Mouse (Mus musculus): Measurements from ENCODE around the gene Sarnp.
A peak's percentile ranks its signal among the peaks of the same experiment; 100 is the strongest.

Sarnp gene

DNA sequence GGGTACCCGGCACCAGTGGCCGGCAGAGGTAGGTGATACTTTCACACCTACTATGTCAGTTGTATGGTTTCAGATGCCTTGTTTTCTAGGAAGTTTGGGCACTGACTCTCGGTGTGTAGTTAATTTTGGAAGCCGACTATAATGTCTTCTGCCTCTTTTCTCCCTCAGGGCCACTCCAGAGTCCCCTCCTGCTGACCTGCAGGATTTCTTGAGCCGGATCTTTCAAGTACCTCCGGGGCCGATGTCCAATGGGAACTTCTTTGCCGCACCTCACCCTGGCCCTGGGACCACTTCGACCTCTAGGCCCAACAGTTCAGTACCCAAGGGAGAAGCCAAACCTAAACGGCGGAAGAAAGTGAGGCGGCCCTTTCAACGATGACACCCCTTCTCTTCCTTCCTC is at the start of gene Sarnp:
Sarnp (plus strand) TSS at position 301 of the 400 bp plus-strand sequence.
- Histone ChIP-seq H3K27me3 (ENCODE audit: control insufficient read depth, insufficient read depth, low read length, poor library complexity, severe bottlenecking) (no peaks in the 10 kb centered on the region), H3K36me3 (ENCODE audit: control insufficient read depth, insufficient read depth, low read length, poor library complexity, severe bottlenecking) (peaks cover 10% of the 10 kb centered on the region)
- no peak for DNase-seq (ENCODE audit: low read depth, low spot score)

GRCm38 (mm10) chr10:128772895-128773294 is 44.2 kb upstream of the Sarnp start:
- DNase-seq (ENCODE audit: low read depth, low spot score), result peak; percentile 47
- no peaks in the 10 kb centered on the region for H3K27me3 ChIP-seq (ENCODE audit: control insufficient read depth, insufficient read depth, low read length, poor library complexity, severe bottlenecking)
- H3K36me3 ChIP-seq (ENCODE audit: control insufficient read depth, insufficient read depth, low read length, poor library complexity, severe bottlenecking), result no peaks in the 10 kb centered on the region

DNA sequence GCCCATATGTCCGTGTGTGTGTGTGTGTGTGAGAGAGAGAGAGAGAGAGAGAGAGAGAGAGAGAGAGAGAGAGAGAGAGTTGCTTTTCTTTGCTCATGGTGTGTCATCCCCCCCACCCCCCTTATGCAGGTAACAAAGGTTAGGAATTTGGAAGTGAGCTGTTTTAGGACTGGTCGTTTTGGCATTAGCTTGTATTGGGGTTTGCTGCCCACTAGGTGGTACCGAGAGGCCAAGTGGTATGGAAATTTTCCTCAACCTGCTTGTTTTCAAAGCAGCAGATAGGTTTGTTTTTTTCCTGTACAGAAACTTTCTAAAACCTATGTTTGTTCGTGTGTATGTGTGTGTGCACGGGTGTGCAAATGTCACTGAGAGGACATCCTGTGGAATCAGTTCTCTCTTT is 43.4 kb upstream of the Sarnp start:
- no peaks in the 10 kb centered on the region for H3K36me3 ChIP-seq (ENCODE audit: control insufficient read depth, insufficient read depth, low read length, poor library complexity, severe bottlenecking)
- H3K27me3 ChIP-seq (ENCODE audit: control insufficient read depth, insufficient read depth, low read length, poor library complexity, severe bottlenecking), result no peaks in the 10 kb centered on the region
- peak; percentile 45 for DNase-seq (ENCODE audit: low read depth, low spot score)

- Histone ChIP-seq H3K36me3 (ENCODE audit: control insufficient read depth, insufficient read depth, low read length, poor library complexity, severe bottlenecking) (no peaks in the 10 kb centered on the region), H3K27me3 (ENCODE audit: control insufficient read depth, insufficient read depth, low read length, poor library complexity, severe bottlenecking) (no peaks in the 10 kb centered on the region)
- DNase-seq (ENCODE audit: low read depth, low spot score), result no peak
Observed at GRCm38 (mm10) chr10:128778441-128778840, 38.7 kb upstream of the Sarnp start.

GRCm38 (mm10) chr10:128779011-128779795 is 37.9 kb upstream of the Sarnp start:
- Histone ChIP-seq H3K27me3 (ENCODE audit: control insufficient read depth, insufficient read depth, low read length, poor library complexity, severe bottlenecking) (no peaks in the 10 kb centered on the region), H3K36me3 (ENCODE audit: control insufficient read depth, insufficient read depth, low read length, poor library complexity, severe bottlenecking) (no peaks in the 10 kb centered on the region)
- DNase-seq (ENCODE audit: low read depth, low spot score), result peak; percentile 33

- Histone ChIP-seq H3K27me3 (ENCODE audit: control insufficient read depth, insufficient read depth, low read length, poor library complexity, severe bottlenecking) (no peaks in the 10 kb centered on the region), H3K36me3 (ENCODE audit: control insufficient read depth, insufficient read depth, low read length, poor library complexity, severe bottlenecking) (no peaks in the 10 kb centered on the region)
- DNase-seq (ENCODE audit: low read depth, low spot score), result no peak
Observed at GRCm38 (mm10) chr10:128780200-128780599, 36.9 kb upstream of the Sarnp start.

DNA sequence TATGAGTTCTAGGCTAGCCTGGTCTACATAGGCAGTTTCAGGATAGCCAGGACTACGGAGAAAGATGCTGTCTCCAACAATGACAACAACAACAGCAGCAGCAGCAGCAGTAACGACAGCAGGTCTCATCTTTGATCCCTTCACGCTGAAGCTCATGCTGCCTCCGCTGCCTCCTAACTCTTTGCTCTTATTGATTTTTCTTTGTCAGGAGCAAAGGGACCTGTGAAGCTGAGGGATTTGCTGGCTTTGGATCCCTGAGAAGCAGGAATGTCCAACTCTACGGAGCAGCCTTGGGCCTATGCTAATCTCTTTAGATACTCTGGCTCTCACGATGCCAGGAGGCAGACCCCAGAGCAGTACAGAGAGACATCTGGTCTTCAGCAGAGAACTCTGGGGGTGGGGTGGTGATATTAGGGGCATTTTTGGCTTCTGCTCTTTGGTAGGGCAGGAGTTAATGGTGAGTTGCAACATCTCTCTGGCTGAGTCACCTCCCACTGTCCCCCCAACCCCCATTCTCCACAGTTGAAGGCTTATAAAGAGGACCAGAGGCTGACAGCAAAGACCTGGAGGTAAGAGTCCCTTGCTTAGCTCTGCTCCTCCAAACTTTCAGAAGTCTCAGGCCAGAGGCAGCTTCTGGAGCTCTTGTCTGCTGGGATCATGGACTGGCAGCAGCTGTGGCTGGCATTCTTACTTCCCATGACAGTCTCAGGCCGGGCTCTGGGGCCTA is 26.6 kb upstream of the Sarnp start, which contains the start of gene Mmp19:
Mmp19 (plus strand) TSS at position 513 of the 727 bp plus-strand sequence.
- Histone ChIP-seq H3K27me3 (ENCODE audit: control insufficient read depth, insufficient read depth, low read length, poor library complexity, severe bottlenecking) (no peaks in the 10 kb centered on the region), H3K36me3 (ENCODE audit: control insufficient read depth, insufficient read depth, low read length, poor library complexity, severe bottlenecking) (no peaks in the 10 kb centered on the region)
- DNase-seq (ENCODE audit: low read depth, low spot score), result no peak

GRCm38 (mm10) chr10:128792041-128792440 is 25.1 kb upstream of the Sarnp start:
- DNase-seq (ENCODE audit: low read depth, low spot score), result no peak
- Histone ChIP-seq H3K27me3 (ENCODE audit: control insufficient read depth, insufficient read depth, low read length, poor library complexity, severe bottlenecking) (no peaks in the 10 kb centered on the region), H3K36me3 (ENCODE audit: control insufficient read depth, insufficient read depth, low read length, poor library complexity, severe bottlenecking) (no peaks in the 10 kb centered on the region)

GRCm38 (mm10) chr10:128793258-128793657 is 23.9 kb upstream of the Sarnp start:
- no peaks in the 10 kb centered on the region for H3K36me3 ChIP-seq (ENCODE audit: control insufficient read depth, insufficient read depth, low read length, poor library complexity, severe bottlenecking)
- DNase-seq (ENCODE audit: low read depth, low spot score), result no peak
- no peaks in the 10 kb centered on the region for H3K27me3 ChIP-seq (ENCODE audit: control insufficient read depth, insufficient read depth, low read length, poor library complexity, severe bottlenecking)

DNA sequence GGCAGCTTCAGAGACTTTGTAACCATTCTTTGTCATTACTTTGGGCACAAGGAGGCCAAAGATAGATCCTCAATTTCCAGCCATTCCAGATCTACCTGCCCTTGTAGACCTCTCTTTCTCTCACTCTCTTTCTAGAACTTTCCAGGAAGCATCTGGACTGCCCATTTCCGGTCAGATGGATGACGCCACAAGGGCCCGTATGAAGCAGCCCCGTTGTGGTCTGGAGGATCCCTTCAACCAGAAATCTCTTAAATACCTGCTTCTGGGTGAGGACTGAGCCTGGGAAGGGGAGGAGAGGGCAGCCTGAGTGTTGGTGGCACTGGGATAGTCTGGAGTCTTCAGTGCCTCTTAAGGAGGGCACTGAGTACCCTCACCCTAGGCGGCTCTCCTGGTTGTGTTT is 22.7 kb upstream of the Sarnp start:
- H3K27me3 ChIP-seq (ENCODE audit: control insufficient read depth, insufficient read depth, low read length, poor library complexity, severe bottlenecking), result no peaks in the 10 kb centered on the region

DNA sequence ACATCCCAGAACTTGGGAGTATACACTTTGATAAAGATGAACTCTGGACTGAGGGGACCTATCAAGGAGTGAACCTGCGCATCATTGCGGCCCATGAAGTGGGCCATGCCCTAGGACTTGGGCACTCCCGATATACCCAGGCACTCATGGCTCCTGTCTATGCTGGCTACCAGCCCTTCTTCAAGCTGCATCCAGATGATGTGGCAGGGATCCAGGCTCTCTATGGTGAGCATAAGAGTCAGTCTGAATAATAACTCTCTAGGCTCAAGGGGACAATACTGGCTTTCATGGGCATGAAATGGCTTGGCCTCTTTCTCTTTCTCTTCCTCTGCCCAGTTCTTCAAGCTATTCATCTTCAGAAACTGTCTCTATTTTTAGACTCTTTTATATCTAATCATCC is 21.6 kb upstream of the Sarnp start:
- H3K36me3 ChIP-seq (ENCODE audit: control insufficient read depth, insufficient read depth, low read length, poor library complexity, severe bottlenecking), result 0 out of 2 replicates have a peak, but pooled peaks cover 2% of the 10 kb centered on the region
- H3K27me3 ChIP-seq (ENCODE audit: control insufficient read depth, insufficient read depth, low read length, poor library complexity, severe bottlenecking), result no peaks in the 10 kb centered on the region
- no peak for DNase-seq (ENCODE audit: low read depth, low spot score)

More for the DNA sequence above, 22.7 kb upstream of the Sarnp start:
- H3K36me3 ChIP-seq (ENCODE audit: control insufficient read depth, insufficient read depth, low read length, poor library complexity, severe bottlenecking), result no peaks in the 10 kb centered on the region
- no peak for DNase-seq (ENCODE audit: low read depth, low spot score)

GRCm38 (mm10) chr10:128798676-128799075 is 18.5 kb upstream of the Sarnp start:
- Histone ChIP-seq H3K36me3 (ENCODE audit: control insufficient read depth, insufficient read depth, low read length, poor library complexity, severe bottlenecking) (0 out of 2 replicates have a peak, but pooled peaks cover 2% of the 10 kb centered on the region), H3K27me3 (ENCODE audit: control insufficient read depth, insufficient read depth, low read length, poor library complexity, severe bottlenecking) (no peaks in the 10 kb centered on the region)
- DNase-seq (ENCODE audit: low read depth, low spot score), result no peak

DNA sequence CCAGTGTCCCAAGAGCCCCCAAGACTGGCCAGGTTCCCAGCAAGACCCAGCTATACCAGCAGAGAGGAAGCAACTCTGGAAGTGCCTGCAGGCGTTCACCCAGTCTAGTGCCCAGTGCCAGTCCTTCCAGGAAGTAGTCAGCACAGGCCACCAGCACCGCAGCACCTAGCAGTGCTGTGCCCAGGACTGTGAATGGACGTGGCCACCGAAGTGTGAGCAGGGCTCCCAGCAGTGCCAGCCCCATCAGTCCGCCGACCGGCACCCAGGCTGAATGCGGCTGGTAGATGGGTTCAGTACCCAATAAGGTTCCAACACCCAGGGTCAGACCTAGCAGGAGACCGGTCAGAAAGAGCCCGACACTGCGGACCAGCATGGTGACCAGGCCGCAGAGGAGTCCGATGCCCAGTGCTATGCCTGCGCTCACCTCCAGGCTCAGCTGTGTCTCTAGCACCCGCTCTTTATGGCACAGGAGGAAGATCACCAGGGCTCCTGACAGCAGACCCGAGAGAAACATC is 15.1 kb upstream of the Sarnp start:
- DNase-seq (ENCODE audit: low read depth, low spot score), result no peak
- Histone ChIP-seq H3K27me3 (ENCODE audit: control insufficient read depth, insufficient read depth, low read length, poor library complexity, severe bottlenecking) (no peaks in the 10 kb centered on the region), H3K36me3 (ENCODE audit: control insufficient read depth, insufficient read depth, low read length, poor library complexity, severe bottlenecking) (0 out of 2 replicates have a peak, but pooled peaks cover 2% of the 10 kb centered on the region)

DNA sequence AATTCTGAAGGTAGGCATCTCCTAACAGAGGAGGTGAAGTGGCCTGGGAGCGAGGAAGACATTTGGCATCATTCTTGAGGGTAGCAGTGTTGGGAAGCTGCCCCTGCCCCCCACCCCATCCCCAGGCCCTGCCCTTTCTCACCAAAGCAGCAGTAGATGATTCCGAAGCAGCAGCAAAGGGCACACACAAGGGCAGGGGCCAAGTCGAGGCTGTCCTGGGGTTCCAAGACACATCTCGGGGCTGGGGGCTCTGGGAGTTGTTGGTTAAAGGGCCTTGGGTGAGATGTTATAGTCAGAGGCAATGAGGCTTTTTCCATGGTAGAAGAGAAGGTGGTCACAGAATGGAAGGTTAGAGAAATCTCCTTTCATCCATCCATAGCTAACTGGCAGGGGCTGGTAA is 14.2 kb upstream of the Sarnp start:
- Histone ChIP-seq H3K36me3 (ENCODE audit: control insufficient read depth, insufficient read depth, low read length, poor library complexity, severe bottlenecking) (0 out of 2 replicates have a peak, but pooled peaks cover 2% of the 10 kb centered on the region), H3K27me3 (ENCODE audit: control insufficient read depth, insufficient read depth, low read length, poor library complexity, severe bottlenecking) (no peaks in the 10 kb centered on the region)
- no peak for DNase-seq (ENCODE audit: low read depth, low spot score)

GRCm38 (mm10) chr10:128803361-128803760 is 13.8 kb upstream of the Sarnp start:
- DNase-seq (ENCODE audit: low read depth, low spot score), result no peak
- H3K27me3 ChIP-seq (ENCODE audit: control insufficient read depth, insufficient read depth, low read length, poor library complexity, severe bottlenecking), result no peaks in the 10 kb centered on the region
- H3K36me3 ChIP-seq (ENCODE audit: control insufficient read depth, insufficient read depth, low read length, poor library complexity, severe bottlenecking), result 0 out of 2 replicates have a peak, but pooled peaks cover 2% of the 10 kb centered on the region

All from splenic B cell, adult 2 months (primary cell).